Mouse (Mus musculus) layer of hippocampus, postnatal 14 days (tissue): ENCODE measurements around the gene Tigd2. TPM values are rescaled to one million over a fixed set of nuclear protein-coding genes. Genes with fewer than 3 reads are reported as not detected.
A peak's percentile ranks its signal among the peaks of the same experiment; 100 is the strongest.
"Not testable (repeated sequence)": the region's sequence is repeated elsewhere in the genome, so short reads cannot be mapped to it uniquely, and the experiment has no call there.

ENCODE experiments used
- DNase-seq, 2 experiments: peaks; one replicate each; pipeline ENCODE4 v3.0.0; 2021 to 2022; ENCODE audit warnings: low spot score in 2 of 2, mixed read lengths in 1 of 2
- long read RNA-seq, 2 experiments: library from polyadenylated mRNA; stranded (forward); transcript quantifications; one replicate each; pipeline ENCODE4 v2.0.0; 2021
- total RNA-seq, 2 experiments: library from RNA; stranded (reverse); gene quantifications; 2 replicates each; pipeline ENCODE4 v1.2.3; 2021

Tigd2 gene
- 10 to 100 TPM; 16.3 to 17.0 TPM for total RNA-seq
- long read RNA-seq, experiment 1, transcript Tigd2-201 (2 exons, 3,007 nt) = major isoform, 12 of 16 reads
- long read RNA-seq, experiment 1, partial matches to known transcripts = 0 of 16 reads
- long read RNA-seq, experiment 1, other reads (novel, unspliced or antisense) = 4 of 16 reads
- long read RNA-seq, experiment 2, transcript Tigd2-201 (2 exons, 3,007 nt) = major isoform, 10 of 12 reads
- long read RNA-seq, experiment 2, partial matches to known transcripts = 0 of 12 reads
- long read RNA-seq, experiment 2, other reads (novel, unspliced or antisense) = 2 of 12 reads

DNA sequence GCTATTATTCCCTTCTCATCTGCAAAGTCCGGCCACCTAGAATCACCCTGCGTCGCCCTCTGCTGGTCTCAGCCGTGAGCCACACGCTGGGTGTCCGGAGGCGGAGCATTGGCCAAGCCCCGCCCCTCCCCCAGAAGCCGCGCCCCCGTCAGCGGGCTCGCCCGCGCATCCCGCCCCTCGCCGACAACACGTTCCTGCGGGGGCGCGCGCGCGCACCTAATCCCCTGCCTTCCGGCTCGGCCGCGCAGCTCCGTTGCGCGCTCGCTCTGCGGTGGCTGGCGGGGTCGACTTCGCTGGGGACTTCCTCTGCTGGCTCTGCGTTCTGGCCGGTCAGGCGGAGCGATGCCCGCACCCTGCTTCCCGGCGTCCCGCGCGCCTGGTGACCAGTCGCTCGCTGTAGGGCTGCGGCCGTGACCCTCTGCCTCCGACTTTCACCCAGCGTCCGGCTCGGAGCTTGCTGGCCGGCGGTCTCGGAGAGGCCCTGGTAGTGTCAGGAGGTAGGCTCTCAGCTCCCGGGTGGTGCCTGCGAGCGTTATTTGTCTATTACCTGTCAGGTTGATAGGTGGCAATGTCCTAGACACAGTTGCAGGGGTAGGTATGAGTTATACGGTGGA lies at the start of gene Tigd2:
Gene Tigd2 (plus strand): TSS at position 186 of the 614 bp plus-strand sequence.
- DNase-seq = peak; percentile 90 to 93

DNA sequence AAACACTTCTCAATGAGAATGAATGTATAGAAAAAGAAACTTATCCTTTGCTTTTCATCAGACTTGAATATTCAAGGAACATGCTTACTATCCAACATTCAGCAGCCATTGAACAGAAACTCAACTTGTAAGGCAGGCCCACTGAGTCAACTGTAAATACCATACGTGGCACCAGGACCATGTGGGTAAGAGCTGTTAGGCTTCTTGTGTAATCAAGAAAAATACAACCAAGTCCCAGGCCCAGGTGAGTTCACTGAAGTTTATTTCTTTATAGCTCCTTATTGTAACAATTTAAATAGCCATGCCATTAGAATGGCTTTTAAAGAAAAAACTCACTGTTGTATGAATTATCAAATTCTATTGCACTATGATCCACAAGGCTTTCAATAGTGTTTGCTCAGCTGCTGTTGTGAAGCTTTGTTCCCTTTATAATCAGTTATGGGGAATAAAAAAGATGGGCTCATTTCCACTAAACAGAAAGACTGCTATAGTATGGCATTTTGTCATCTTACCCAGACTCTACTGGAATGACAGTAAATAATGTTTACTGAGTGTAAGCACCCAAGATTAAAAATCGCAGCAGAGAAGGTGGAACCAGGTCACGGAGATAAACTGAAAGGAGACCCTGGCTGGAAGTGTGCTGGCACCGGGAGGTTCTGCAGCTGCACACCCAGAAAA lies 46.7 kb upstream of the Tigd2 start:
- DNase-seq = no peak

DNA sequence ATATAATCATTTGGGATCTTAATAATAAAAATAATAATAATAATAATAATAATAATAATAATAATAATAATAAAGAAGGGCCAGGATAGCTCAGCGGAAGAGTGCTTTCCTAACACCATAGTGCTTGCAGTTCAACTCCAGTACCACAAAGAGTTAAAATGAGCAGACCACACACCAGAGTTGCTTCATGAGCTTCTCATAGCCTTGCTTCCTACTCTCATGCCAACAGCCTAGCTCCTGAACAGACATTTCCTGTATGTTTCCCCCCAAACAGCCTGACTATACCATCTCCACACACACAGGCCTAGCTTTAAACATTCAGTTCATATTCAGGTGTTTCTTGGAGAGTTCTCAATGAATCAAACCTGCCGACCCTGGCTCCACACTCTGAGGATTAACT lies 45.8 kb upstream of the Tigd2 start:
- no peak for DNase-seq

DNA sequence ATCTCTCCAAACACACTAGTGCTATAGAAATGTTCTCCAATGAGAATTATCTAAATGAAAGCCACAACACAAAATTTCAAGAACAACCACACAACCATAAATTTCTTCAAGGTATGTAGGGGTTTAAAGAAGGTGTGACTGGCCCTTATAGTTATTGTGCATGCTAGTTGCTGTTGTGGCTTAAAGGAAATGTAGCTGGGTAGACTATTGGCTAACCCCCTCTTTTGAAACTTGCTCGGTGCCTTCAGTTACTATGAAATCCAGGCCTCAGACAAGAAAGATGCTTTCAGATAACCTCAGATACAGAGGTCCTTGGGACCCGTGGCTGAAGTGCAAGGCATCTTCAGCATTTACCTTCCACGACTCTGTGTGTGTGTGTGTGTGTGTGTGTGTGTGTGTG lies 45.3 kb upstream of the Tigd2 start:
- no peak for DNase-seq

DNA sequence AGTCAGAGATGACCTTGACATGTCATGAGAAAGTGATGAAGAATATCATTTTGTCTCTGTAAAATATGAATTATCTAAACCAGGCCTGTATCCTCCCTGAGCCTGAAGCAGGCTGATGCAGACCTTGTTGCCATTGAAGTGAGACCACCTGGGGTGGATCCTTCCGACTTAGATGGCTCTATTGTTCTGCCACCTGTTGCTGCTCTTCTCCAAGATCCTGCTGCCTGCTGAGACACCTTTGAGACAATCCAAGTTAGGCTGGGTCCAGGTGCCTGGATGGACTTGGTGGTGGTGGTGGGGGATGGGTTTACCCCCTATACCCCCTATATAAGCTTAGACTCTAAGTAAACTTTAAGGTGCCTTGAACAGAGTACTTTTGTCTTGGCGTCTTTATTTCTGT lies 39.7 kb upstream of the Tigd2 start:
- DNase-seq = no peak

DNA sequence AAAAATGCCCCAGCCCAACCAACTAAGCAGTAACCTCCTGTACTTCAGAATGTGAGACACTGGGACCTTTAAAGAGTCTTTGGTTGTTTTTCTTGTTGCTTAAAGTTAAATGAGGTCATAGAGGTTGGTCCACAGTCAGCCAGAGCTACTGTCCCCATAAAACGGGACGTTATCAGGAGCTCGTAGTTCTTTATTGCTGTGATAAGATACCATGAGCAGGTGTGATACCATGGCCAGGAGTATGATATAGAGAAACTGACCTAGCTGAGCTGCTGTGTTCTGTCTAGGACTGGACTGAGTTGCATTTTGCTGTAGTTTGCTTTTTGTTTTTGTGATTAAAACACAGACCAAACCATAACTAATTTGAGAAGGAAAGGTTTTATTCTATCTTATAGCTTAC lies 37.4 kb upstream of the Tigd2 start:
- DNase-seq = no peak

DNA sequence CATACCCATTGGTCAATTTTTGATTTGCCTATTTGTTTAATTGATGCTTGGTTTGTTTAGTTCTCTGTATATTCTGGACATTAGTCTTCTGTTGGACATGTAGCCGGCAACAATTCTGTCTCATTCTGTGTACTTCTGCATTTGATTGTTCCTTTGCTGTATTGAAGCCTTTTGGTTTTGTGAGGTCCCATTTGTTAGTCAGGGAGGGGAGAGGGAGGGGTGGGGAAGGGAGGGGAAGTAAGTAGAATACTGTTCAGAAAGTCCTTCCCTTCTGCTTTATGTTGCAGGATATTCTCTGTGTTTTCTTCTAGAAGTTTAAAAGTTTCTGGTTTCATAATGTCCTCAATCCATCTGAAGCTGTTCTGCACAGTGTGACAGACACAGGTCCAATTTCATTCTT lies 34.7 kb upstream of the Tigd2 start:
- no peak for DNase-seq

DNA sequence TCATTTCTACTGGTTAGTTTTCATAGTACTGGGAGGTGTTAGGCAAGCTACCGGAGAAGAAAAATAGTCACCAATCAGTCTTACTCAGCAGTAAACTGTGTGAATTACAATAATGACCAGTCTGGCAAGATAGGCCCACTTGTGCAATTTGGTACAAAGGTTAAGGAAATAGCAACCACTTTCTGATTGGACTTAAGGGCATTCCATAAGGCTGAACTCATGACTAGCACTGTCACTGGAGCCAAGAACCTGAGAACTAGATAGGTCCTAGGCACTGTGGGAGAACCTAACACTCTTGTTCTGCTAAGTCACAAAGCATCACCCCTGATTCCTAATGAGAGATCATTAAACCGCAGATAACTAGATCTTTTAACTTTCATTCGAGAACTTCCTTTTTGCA lies 30.6 kb upstream of the Tigd2 start:
- no peak for DNase-seq

DNA sequence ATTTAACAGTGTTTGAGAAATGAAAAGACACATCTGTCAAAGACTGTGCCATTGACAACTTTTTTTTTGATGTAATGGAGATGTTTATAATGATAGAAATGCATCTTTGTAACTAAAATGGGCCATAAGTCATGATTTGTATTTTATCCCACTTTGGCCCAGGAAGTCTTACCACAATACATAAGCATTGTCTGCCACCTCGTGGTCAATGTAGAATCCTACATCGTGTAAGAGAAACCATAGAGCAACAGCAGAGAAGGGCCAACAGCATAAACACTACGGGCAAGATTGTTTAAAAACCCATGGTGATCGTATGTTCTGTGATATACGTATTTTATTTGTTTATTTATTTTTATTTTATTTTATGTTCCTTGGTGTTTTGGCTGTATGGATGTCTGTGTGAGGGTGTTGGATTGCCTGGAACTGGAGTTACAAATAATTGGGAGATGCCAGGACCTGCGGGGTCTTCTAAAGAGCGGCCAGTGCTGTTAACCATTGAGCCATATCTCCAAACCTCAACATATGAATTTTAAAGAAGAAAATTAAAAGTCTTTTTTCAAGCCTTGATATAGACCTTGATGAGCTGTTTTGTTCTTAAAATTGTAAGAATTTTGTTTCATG lies 28.2 kb upstream of the Tigd2 start:
- peak; percentile 48 to 80 for DNase-seq

DNA sequence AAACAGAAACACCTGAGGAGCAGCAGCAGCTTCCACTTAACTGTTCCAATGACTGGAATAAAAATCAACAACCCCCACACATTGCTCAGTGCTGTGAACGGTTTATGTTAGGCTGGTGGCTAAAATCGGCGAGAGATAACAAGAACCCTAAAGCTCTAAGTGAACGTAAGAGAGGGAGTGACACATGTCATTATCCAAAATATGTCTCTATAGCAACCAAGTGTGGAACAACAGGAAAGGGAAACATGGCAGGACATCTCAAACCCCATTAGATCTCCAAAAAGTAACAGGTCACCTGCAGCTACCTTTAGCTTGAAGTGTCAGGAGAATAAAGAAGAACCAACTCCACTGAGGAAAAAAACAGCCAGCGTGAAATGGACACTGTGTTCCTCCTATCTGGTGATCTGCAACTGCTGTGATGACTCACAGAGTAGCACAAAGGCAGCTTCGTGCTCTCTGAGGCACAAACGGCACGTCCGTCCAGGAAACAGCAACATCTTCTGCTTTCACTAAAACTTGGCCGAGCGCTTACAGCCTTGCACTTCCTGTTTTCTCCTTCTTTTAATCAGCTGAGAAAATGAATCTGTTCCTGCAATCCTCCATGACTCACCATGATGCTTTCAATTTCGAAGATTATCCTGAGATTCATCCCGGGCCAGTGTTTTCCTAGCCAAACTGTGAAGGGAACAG lies 23.5 kb upstream of the Tigd2 start:
- peak in 1 of 2 experiments; percentile 9 for DNase-seq

DNA sequence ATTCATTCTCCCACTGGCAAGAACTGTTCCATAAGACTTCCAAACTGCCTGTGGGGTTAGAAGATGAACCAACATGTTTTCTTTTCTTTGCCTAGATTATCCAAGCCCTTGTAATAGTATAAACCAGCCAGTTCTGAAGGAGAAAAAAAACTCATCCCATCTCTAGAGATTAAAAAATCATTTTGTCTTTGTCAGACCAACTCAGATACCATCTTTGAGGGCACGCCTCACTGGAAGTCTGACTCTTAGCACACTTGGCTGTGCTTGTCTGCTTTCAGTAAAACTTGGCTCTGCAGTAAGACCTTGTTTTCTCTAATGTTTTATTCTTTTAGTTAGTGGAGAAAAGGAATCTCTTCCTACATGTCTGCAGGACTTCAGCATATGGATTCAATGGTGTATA lies 18.7 kb upstream of the Tigd2 start:
- DNase-seq = no peak

DNA sequence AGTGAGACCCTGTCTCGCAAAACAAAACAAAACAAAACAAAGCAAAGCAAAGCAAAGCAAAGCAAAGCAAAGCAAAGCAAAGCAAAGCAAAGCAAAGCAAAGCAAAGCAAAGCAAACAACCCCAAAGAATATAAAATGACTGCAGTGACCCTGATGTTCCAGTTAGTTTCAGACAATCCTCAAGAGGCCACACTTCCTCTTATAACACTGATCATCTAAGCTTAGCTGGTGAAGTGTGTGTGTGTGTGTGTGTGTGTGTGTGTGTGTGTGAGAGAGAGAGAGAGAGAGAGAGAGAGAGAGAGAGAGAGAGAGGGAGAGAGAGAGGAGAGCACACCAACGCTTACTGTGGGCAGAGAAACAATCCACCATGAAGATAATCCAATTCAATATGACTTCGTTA lies 14.2 kb upstream of the Tigd2 start:
- DNase-seq = not testable (repeated sequence)

DNA sequence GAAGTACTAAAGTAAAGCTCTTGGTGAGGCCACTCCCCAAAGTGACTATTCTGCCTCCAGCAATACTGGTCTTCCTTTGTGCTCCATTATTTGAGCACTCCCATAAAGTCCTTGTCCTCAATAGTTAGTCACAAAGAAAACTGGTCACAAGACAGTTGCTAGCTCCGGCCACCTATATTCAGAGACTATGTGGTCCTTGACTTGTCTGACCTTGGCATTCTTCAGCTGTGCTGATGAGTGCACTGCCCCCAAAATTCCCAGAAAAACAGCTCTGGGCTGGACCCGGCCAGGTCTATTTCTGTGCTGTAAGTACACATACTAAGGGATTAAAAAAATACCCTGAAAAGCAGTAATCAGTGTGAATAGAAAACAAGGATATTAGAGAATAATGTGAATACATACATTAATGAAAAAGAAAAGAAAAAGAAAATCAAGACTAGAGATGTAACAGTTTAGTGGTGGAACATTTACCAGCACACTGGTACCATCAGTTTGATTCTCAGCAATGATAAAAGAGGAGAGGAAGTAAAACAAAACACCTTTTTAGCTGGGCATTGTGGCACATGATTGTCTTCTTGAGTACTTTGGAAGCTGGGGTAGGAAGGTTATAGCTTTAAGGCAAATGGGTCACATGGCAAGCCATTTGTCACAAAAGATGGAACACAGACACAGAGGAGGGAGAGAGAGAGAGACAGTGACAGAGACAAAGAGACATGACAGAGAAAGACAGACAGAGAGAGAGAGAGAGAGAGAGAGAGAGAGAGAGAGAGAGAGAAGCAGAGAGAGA lies 12.6 kb upstream of the Tigd2 start:
- no peak for DNase-seq

DNA sequence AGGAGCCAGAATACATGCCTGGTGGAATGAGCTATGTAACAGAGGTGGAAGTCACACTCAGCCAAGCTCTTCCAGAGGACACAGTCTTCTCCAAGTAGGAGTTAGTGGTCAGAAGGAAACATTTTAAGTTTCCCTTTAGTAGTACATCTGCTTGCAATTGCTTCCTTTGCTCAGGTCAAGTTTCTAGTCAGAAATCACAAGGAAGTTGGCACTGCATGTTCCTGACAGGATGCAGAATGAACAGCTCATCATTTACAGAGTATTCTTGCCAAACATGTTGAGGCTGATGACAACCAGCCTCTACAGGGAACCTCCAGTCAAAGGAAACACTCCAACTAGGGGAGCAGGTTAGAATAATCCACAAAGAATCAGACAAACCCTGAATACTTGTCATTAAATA lies 11.9 kb upstream of the Tigd2 start:
- no peak for DNase-seq

DNA sequence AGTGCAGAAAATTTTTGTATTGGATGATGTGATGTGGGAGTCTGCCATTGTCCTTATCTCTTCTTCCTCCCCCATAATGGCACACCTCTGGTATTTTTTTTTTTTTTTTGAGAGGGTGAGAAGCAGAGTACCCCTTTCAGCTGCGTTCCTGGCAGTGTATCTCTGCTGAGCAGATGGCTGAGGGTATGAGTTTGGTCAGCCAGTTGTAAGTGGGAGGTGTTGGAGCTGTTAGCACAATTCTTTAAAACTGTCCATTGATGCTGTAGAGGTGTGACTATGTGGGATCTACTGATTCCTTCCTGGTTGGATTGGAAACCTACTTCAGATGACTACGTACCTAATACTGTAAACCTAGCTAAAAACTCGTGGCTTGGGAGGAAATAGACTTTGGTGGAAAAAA lies 10.3 kb upstream of the Tigd2 start:
- DNase-seq = no peak

DNA sequence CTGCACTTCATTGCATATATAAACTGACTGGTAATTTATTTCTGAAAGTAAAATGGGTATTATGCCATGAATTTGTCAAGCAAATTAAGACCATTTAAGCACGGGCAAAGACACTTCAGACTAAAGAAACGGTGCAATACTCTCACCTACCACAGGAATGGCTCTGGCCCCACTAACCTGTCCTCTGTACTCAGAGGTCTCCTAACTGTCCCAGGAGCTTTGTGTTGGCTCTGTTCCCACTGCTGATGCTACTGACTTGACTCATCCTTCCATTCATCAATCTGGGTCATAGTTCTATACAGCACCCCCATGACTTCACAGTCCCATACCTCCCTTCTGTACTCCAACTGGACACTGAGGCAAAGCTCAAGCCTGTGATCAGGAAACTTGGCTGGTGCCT lies 9.6 kb upstream of the Tigd2 start:
- DNase-seq = no peak

DNA sequence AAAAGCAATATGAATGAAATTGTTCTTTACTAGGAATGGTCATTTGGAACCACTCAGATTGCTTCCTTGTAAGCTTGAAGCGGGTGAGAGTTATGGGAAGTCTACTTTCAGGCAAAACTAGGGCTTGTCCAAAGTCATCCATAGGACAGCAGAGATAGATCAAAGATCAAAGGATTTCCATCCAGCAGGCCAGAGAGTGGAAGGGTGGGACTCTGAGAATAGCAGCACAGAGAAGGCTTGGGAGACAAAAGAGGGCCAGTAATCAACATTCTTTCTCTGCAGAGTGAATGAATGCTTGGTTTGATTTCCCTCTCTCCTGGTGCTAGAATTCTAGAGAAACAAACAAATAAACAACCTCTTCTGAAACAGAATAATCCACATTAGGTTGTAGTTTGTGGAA lies 1.1 kb upstream of the Tigd2 start:
- DNase-seq = no peak

DNA sequence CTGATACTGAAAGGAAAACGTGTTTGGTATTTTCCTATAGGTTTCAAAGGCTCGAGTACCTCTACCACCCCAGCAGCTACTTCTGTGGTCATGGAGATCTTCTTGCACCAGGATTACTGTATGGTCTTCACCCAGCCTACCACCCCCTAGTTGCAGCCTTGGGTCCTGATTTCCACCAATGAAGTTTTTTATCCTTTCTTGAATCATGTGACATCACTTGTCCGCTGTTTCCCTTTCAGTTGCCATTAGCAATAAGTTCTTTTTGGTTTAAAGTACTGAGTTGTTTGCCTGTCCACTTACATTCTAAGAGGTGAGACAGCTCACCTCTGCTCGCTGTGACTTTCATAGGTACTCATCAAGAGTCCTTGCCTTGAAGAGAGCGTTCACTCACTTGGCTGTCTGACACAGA lies 633 bp downstream of the Tigd2 start:
- DNase-seq = peak in 1 of 2 experiments; percentile 42

DNA sequence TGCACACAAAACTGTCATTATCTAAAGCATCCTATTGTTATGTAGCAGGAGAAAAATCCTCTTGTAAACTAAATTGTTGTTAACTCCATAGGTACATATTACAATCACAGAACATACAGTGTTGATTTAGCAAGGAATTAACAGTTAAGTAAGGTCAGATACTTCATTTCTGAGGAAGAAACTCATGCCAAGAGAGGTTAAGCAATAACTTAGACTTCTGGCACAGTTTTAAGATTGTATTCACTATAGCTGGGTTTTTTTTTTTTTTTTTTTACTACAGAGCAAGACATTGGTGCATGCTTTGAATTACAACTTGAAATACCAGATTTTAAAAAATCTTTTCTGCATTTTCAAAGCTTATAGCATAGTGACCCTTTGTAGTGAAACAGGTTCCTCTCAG lies 24.5 kb downstream of the Tigd2 start:
- DNase-seq = no peak

DNA sequence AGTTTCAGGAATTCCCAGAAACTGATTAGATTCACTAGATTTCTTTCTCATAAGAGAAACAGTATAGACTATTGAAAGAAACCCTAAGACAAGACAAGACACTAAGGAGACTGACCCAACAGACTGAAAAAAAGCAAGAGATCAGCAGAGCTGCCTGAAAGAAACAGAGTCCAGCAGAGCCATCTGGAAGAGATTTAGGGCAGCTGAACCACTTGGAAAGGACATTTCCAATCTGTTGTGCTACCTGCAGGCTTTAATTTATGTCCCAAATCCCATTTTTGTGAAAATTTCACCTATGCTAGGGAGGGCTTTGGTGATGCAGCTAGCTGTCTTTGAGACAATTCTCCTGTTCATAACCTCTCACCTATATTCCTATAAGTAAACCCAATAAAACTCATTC lies 25.0 kb downstream of the Tigd2 start:
- DNase-seq = no peak

DNA sequence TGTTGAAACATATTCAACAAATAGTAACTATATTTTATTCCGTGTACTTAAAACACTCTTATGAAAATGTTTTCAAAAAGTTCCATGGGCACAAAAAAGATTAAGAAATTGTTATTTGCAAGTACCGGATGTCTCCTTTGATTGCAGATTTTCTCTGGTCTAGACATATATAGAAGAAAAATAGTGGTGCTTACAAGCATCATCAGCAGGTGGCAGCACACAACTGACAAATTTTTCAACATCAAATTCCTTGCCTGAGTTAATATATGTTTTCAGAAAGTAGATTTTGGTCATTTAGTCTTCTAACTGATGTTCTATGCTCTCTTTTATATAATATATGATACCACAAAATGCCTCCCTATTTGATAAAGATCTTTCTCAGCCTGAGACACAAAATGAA lies 41.0 kb downstream of the Tigd2 start:
- peak; percentile 38 to 68 for DNase-seq
